Mouse (Mus musculus): ENCODE data around the gene Hoxb7. TPM values are rescaled to one million over a fixed set of nuclear protein-coding genes. Genes with fewer than 3 reads are reported as not detected.

Hoxb7 gene
- polyA plus RNA-seq, 1 experiment, result not detected

- H3K4me3 ChIP-seq (ENCODE audit: low read depth, low read length), result peak overlapping the region; percentile 61
- no peaks in the 10 kb centered on the region for H3K36me3 ChIP-seq (ENCODE audit: control insufficient read depth, insufficient read depth, low read length, poor library complexity, severe bottlenecking)
- TF ChIP-seq CTCF (IDR thresholded peaks at IDR 0.05; ENCODE audit: low read depth, low read length) (no peak), EP300 (IDR thresholded peaks at IDR 0.05; ENCODE audit: insufficient read depth, low read depth, low read length) (no peak), POLR2A (IDR thresholded peaks at IDR 0.05; ENCODE audit: insufficient read depth, low read length) (no peak)
- peak overlapping the region; percentile 66 for H3K9ac ChIP-seq (ENCODE audit: low read depth, poor library complexity, severe bottlenecking)
- H3K27me3 ChIP-seq (ENCODE audit: control insufficient read depth, insufficient read depth, low read length, poor library complexity, severe bottlenecking), result peaks cover 66% of the 10 kb centered on the region
- no peaks in the 10 kb centered on the region for H3K9me3 ChIP-seq (replicated peaks; ENCODE audit: control insufficient read depth, insufficient read depth, low read length, poor library complexity, severe bottlenecking)
- H3K27ac ChIP-seq (ENCODE audit: insufficient read depth, low read length), result no peak overlapping the region
- H3K4me1 ChIP-seq (ENCODE audit: control insufficient read depth, insufficient read depth, low read length), result no peaks in the 10 kb centered on the region
These were observed 32.1 kb downstream of the Hoxb7 start for GRCm38 (mm10) chr11:96318368-96319070.

GRCm38 (mm10) chr11:96319071-96319902 lies 32.9 kb downstream of the Hoxb7 start:
- peak overlapping the region; percentile 66 for H3K9ac ChIP-seq (ENCODE audit: low read depth, poor library complexity, severe bottlenecking)
- no peaks in the 10 kb centered on the region for H3K9me3 ChIP-seq (replicated peaks; ENCODE audit: control insufficient read depth, insufficient read depth, low read length, poor library complexity, severe bottlenecking)
- peaks cover 65% of the 10 kb centered on the region for H3K27me3 ChIP-seq (ENCODE audit: control insufficient read depth, insufficient read depth, low read length, poor library complexity, severe bottlenecking)
- H3K36me3 ChIP-seq (ENCODE audit: control insufficient read depth, insufficient read depth, low read length, poor library complexity, severe bottlenecking), result no peaks in the 10 kb centered on the region
- H3K27ac ChIP-seq (ENCODE audit: insufficient read depth, low read length), result no peak overlapping the region
- no peak for TF ChIP-seq POLR2A (IDR thresholded peaks at IDR 0.05; ENCODE audit: insufficient read depth, low read length)
- no peak for TF ChIP-seq EP300 (IDR thresholded peaks at IDR 0.05; ENCODE audit: insufficient read depth, low read depth, low read length)
- no peak for TF ChIP-seq CTCF (IDR thresholded peaks at IDR 0.05; ENCODE audit: low read depth, low read length)
- H3K4me1 ChIP-seq (ENCODE audit: control insufficient read depth, insufficient read depth, low read length), result no peaks in the 10 kb centered on the region
- peak overlapping the region; percentile 44 for H3K4me3 ChIP-seq (ENCODE audit: low read depth, low read length)

GRCm38 (mm10) chr11:96319910-96320309 lies 33.5 kb downstream of the Hoxb7 start:
- H3K9ac ChIP-seq (ENCODE audit: low read depth, poor library complexity, severe bottlenecking), result 0 out of 2 replicates have a peak overlapping the region, but pooled peaks have one; percentile 37

GRCm38 (mm10) chr11:96320688-96321087 lies 34.3 kb downstream of the Hoxb7 start:
- TF ChIP-seq EP300 (IDR thresholded peaks at IDR 0.05; ENCODE audit: insufficient read depth, low read depth, low read length), result no peak
- no peak for TF ChIP-seq CTCF (IDR thresholded peaks at IDR 0.05; ENCODE audit: low read depth, low read length)
- no peak for TF ChIP-seq POLR2A (IDR thresholded peaks at IDR 0.05; ENCODE audit: insufficient read depth, low read length)
- Histone ChIP-seq H3K27ac (ENCODE audit: insufficient read depth, low read length) (no peak overlapping the region), H3K27me3 (ENCODE audit: control insufficient read depth, insufficient read depth, low read length, poor library complexity, severe bottlenecking) (peaks cover 60% of the 10 kb centered on the region), H3K4me3 (ENCODE audit: low read depth, low read length) (no peak overlapping the region), H3K9me3 (replicated peaks; ENCODE audit: control insufficient read depth, insufficient read depth, low read length, poor library complexity, severe bottlenecking) (no peaks in the 10 kb centered on the region), H3K36me3 (ENCODE audit: control insufficient read depth, insufficient read depth, low read length, poor library complexity, severe bottlenecking) (no peaks in the 10 kb centered on the region), H3K9ac (ENCODE audit: low read depth, poor library complexity, severe bottlenecking) (no peak overlapping the region), H3K4me1 (ENCODE audit: control insufficient read depth, insufficient read depth, low read length) (no peaks in the 10 kb centered on the region)

More at GRCm38 (mm10) chr11:96319910-96320309, 33.5 kb downstream of the Hoxb7 start:
- H3K27me3 ChIP-seq (ENCODE audit: control insufficient read depth, insufficient read depth, low read length, poor library complexity, severe bottlenecking), result peaks cover 59% of the 10 kb centered on the region
- no peaks in the 10 kb centered on the region for H3K9me3 ChIP-seq (replicated peaks; ENCODE audit: control insufficient read depth, insufficient read depth, low read length, poor library complexity, severe bottlenecking)
- TF ChIP-seq EP300 (IDR thresholded peaks at IDR 0.05; ENCODE audit: insufficient read depth, low read depth, low read length), result no peak
- no peak for TF ChIP-seq CTCF (IDR thresholded peaks at IDR 0.05; ENCODE audit: low read depth, low read length)
- TF ChIP-seq POLR2A (IDR thresholded peaks at IDR 0.05; ENCODE audit: insufficient read depth, low read length), result no peak
- no peaks in the 10 kb centered on the region for H3K4me1 ChIP-seq (ENCODE audit: control insufficient read depth, insufficient read depth, low read length)
- no peak overlapping the region for H3K27ac ChIP-seq (ENCODE audit: insufficient read depth, low read length)
- H3K36me3 ChIP-seq (ENCODE audit: control insufficient read depth, insufficient read depth, low read length, poor library complexity, severe bottlenecking), result no peaks in the 10 kb centered on the region
- H3K4me3 ChIP-seq (ENCODE audit: low read depth, low read length), result peak overlapping the region; percentile 37

- no peak overlapping the region for H3K27ac ChIP-seq (ENCODE audit: insufficient read depth, low read length)
- H3K9me3 ChIP-seq (replicated peaks; ENCODE audit: control insufficient read depth, insufficient read depth, low read length, poor library complexity, severe bottlenecking), result no peaks in the 10 kb centered on the region
- no peak overlapping the region for H3K9ac ChIP-seq (ENCODE audit: low read depth, poor library complexity, severe bottlenecking)
- peaks cover 60% of the 10 kb centered on the region for H3K27me3 ChIP-seq (ENCODE audit: control insufficient read depth, insufficient read depth, low read length, poor library complexity, severe bottlenecking)
- no peak overlapping the region for H3K4me3 ChIP-seq (ENCODE audit: low read depth, low read length)
- H3K4me1 ChIP-seq (ENCODE audit: control insufficient read depth, insufficient read depth, low read length), result no peaks in the 10 kb centered on the region
- no peaks in the 10 kb centered on the region for H3K36me3 ChIP-seq (ENCODE audit: control insufficient read depth, insufficient read depth, low read length, poor library complexity, severe bottlenecking)
- TF ChIP-seq CTCF (IDR thresholded peaks at IDR 0.05; ENCODE audit: low read depth, low read length) (no peak), EP300 (IDR thresholded peaks at IDR 0.05; ENCODE audit: insufficient read depth, low read depth, low read length) (no peak), POLR2A (IDR thresholded peaks at IDR 0.05; ENCODE audit: insufficient read depth, low read length) (no peak)
These were observed 35.4 kb downstream of the Hoxb7 start for GRCm38 (mm10) chr11:96321846-96322245.

Data from ES-Bruce4 (cell line).